Mouse (Mus musculus): Measurements from ENCODE around the gene Atp6v1b1. TPM values are rescaled to one million over a fixed set of nuclear protein-coding genes. Genes with fewer than 3 reads are reported as not detected.

Atp6v1b1 gene
- total RNA-seq, 2 experiments from 2014 or later, result not detected

GRCm38 (mm10) chr6:83715461-83716196, 27.2 kb upstream of the Atp6v1b1 start:
- DNase-seq (ENCODE audit: low spot score in 2 of 2), result no peak

GRCm38 (mm10) chr6:83717026-83717425, 25.8 kb upstream of the Atp6v1b1 start:
- no peak for DNase-seq (ENCODE audit: low spot score in 2 of 2)

GRCm38 (mm10) chr6:83722526-83722925, 20.3 kb upstream of the Atp6v1b1 start:
- DNase-seq (ENCODE audit: low spot score in 2 of 2), result no peak

- no peak for DNase-seq (ENCODE audit: low spot score in 2 of 2)
These were observed 15.6 kb upstream of the Atp6v1b1 start for GRCm38 (mm10) chr6:83727178-83727577.

- DNase-seq (ENCODE audit: low spot score in 2 of 2), result no peak
These were observed 14.3 kb upstream of the Atp6v1b1 start for GRCm38 (mm10) chr6:83728488-83728887.

GRCm38 (mm10) chr6:83729350-83729970, 13.3 kb upstream of the Atp6v1b1 start:
- DNase-seq (ENCODE audit: low spot score in 2 of 2), result no peak

- peak; percentile 77 for DNase-seq (ENCODE audit: low spot score in 2 of 2)
These were observed 11.7 kb upstream of the Atp6v1b1 start for GRCm38 (mm10) chr6:83731128-83731527.

- no peak for DNase-seq (ENCODE audit: low spot score in 2 of 2)
These were observed 5.5 kb upstream of the Atp6v1b1 start for GRCm38 (mm10) chr6:83737311-83737710.

- no peak for DNase-seq (ENCODE audit: low spot score in 2 of 2)
These were observed 4.2 kb upstream of the Atp6v1b1 start for GRCm38 (mm10) chr6:83738596-83738995.

GRCm38 (mm10) chr6:83743212-83743611, 422 bp downstream of the Atp6v1b1 start:
- no peak for DNase-seq (ENCODE audit: low spot score in 2 of 2)

- DNase-seq (ENCODE audit: low spot score in 2 of 2), result no peak
These were observed 1.3 kb downstream of the Atp6v1b1 start for GRCm38 (mm10) chr6:83744126-83744525.

- no peak for DNase-seq (ENCODE audit: low spot score in 2 of 2)
These were observed 1.8 kb downstream of the Atp6v1b1 start for GRCm38 (mm10) chr6:83744557-83744956.

- DNase-seq (ENCODE audit: low spot score in 2 of 2), result no peak
These were observed 2.7 kb downstream of the Atp6v1b1 start for GRCm38 (mm10) chr6:83745466-83745865.

GRCm38 (mm10) chr6:83749286-83749685, 6.5 kb downstream of the Atp6v1b1 start:
- no peak for DNase-seq (ENCODE audit: low spot score in 2 of 2)

GRCm38 (mm10) chr6:83750171-83750684, 7.4 kb downstream of the Atp6v1b1 start:
- peak; percentile 60 to 65 for DNase-seq (ENCODE audit: low spot score in 2 of 2)

GRCm38 (mm10) chr6:83756051-83756450, 13.3 kb downstream of the Atp6v1b1 start:
- DNase-seq (ENCODE audit: low spot score in 2 of 2), result no peak

- no peak for DNase-seq (ENCODE audit: low spot score in 2 of 2)
These were observed 19.6 kb downstream of the Atp6v1b1 start, which contains the start of gene Ankrd53 for GRCm38 (mm10) chr6:83762344-83762743. TSS of gene Ankrd53 (plus strand) at chr6:83762644.

GRCm38 (mm10) chr6:83762880-83763431, 20.2 kb downstream of the Atp6v1b1 start:
- peak; percentile 26 to 51 for DNase-seq (ENCODE audit: low spot score in 2 of 2)

- DNase-seq (ENCODE audit: low spot score in 2 of 2), result no peak
These were observed 24.2 kb downstream of the Atp6v1b1 start for GRCm38 (mm10) chr6:83766982-83767381.

GRCm38 (mm10) chr6:83768485-83768884, 25.7 kb downstream of the Atp6v1b1 start:
- DNase-seq (ENCODE audit: low spot score in 2 of 2), result no peak

- DNase-seq (ENCODE audit: low spot score in 2 of 2), result no peak
These were observed 31.3 kb downstream of the Atp6v1b1 start for GRCm38 (mm10) chr6:83774126-83774525.

Data from adrenal gland, adult 18-20 months (tissue).